Mouse (Mus musculus): Measurements from ENCODE around the gene Gm10382. TPM values are rescaled to one million over a fixed set of nuclear protein-coding genes. Genes with fewer than 3 reads are reported as not detected.

The Gm10382 gene
- polyA plus RNA-seq, 1 experiment from 2014 or later = 0.36 TPM

GRCm38 (mm10) chr5:125402476-125402875, 13.4 kb downstream of the Gm10382 start:
- WGBS = 59% methylated on average over 10 of the region's 10 CpGs
- no peak for ATAC-seq (ENCODE audit: low read depth)
- Histone ChIP-seq H3K27me3 (ENCODE audit: control insufficient read depth, insufficient read depth, low read depth, low read length) (no peaks in the 10 kb centered on the region), H3K4me1 (replicated peaks; ENCODE audit: control insufficient read depth, insufficient read depth, low read length) (peaks cover 11% of the 10 kb centered on the region), H3K9ac (ENCODE audit: low read length) (no peak overlapping the region), H3K36me3 (ENCODE audit: control insufficient read depth, insufficient read depth, low read length) (no peaks in the 10 kb centered on the region), H3K9me3 (ENCODE audit: control insufficient read depth, low read length) (no peaks in the 10 kb centered on the region), H3K4me2 (ENCODE audit: low read depth, low read length) (no peak overlapping the region), H3K4me3 (ENCODE audit: low read length) (no peak overlapping the region), H3K27ac (ENCODE audit: low read length) (no peak overlapping the region)

- H3K4me2 ChIP-seq (ENCODE audit: low read depth, low read length) = no peak overlapping the region
Observed at GRCm38 (mm10) chr5:125402991-125403390, 13.9 kb downstream of the Gm10382 start.

DNA sequence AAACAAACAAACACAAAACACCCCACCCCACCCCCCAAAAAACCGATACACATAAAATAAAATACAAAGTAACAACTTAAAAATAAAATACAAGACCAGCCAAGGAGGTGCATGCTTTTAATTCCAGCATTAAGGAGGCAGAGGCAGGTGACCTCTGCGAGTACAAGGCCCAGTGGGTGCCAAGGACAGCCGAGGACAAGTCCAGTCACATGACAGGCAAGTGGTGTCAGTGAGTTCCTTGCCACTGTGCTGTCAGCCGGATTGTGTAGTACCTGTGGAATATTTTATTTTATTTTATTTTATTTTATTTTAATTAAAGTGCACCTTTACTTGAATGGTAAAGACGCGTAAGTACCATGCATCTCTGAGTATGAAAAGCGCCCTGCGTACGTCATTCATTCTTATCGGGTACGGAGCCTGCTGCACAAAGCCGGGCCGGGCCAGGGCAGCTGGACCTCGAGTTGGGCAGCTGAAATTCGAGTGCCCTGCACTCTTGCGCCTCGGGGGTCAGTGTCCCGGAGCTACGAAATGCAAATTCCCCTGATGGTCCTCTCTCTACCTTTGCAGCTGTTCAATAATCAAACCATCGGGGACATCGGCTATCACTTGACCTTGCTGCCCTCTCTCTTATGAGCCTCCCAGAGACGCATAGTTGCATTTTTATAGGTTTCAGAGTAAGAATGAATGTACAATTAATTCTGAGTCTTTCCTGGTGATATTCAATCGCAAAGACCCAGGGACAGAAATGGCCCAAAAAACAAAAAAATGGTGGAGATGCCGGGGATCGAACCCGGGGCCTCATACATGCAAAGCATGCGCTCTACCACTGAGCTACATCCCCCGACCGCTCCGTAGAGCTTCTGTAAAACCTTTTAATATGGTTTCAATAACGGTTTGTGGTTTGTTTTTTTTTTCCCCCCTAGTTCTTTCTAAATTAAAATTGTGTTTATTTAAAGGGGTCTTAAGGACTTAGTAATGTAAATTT, 14.7 kb downstream of the Gm10382 start:
- 9% methylated on average over 31 of the region's 31 CpGs for WGBS
- Histone ChIP-seq H3K4me2 (ENCODE audit: low read depth, low read length) (peak overlapping the region; percentile 74), H3K27me3 (ENCODE audit: control insufficient read depth, insufficient read depth, low read depth, low read length) (no peaks in the 10 kb centered on the region), H3K9ac (ENCODE audit: low read length) (peak overlapping the region; percentile 56), H3K36me3 (ENCODE audit: control insufficient read depth, insufficient read depth, low read length) (no peaks in the 10 kb centered on the region), H3K27ac (ENCODE audit: low read length) (no peak overlapping the region), H3K4me1 (replicated peaks; ENCODE audit: control insufficient read depth, insufficient read depth, low read length) (peaks cover 11% of the 10 kb centered on the region), H3K9me3 (ENCODE audit: control insufficient read depth, low read length) (no peaks in the 10 kb centered on the region), H3K4me3 (ENCODE audit: low read length) (peak overlapping the region; percentile 49)
- ATAC-seq (ENCODE audit: low read depth) = peak; percentile 30; the same call in 1 of the 2 replicates

More at GRCm38 (mm10) chr5:125402991-125403390, 13.9 kb downstream of the Gm10382 start:
- 64% methylated on average over 6 of the region's 6 CpGs for WGBS
- ATAC-seq (ENCODE audit: low read depth) = no peak
- Histone ChIP-seq H3K4me1 (replicated peaks; ENCODE audit: control insufficient read depth, insufficient read depth, low read length) (peaks cover 11% of the 10 kb centered on the region), H3K27me3 (ENCODE audit: control insufficient read depth, insufficient read depth, low read depth, low read length) (no peaks in the 10 kb centered on the region), H3K4me3 (ENCODE audit: low read length) (no peak overlapping the region), H3K9ac (ENCODE audit: low read length) (no peak overlapping the region), H3K9me3 (ENCODE audit: control insufficient read depth, low read length) (no peaks in the 10 kb centered on the region), H3K36me3 (ENCODE audit: control insufficient read depth, insufficient read depth, low read length) (no peaks in the 10 kb centered on the region), H3K27ac (ENCODE audit: low read length) (no peak overlapping the region)

- no peak for ATAC-seq (ENCODE audit: low read depth)
- Histone ChIP-seq H3K27me3 (ENCODE audit: control insufficient read depth, insufficient read depth, low read depth, low read length) (no peaks in the 10 kb centered on the region), H3K9ac (ENCODE audit: low read length) (peak overlapping the region; percentile 62), H3K4me2 (ENCODE audit: low read depth, low read length) (peak overlapping the region; percentile 74), H3K9me3 (ENCODE audit: control insufficient read depth, low read length) (no peaks in the 10 kb centered on the region), H3K4me3 (ENCODE audit: low read length) (peak overlapping the region; percentile 67), H3K36me3 (ENCODE audit: control insufficient read depth, insufficient read depth, low read length) (no peaks in the 10 kb centered on the region), H3K4me1 (replicated peaks; ENCODE audit: control insufficient read depth, insufficient read depth, low read length) (peaks cover 12% of the 10 kb centered on the region), H3K27ac (ENCODE audit: low read length) (peak overlapping the region; percentile 69)
- 1% methylated on average over 7 of the region's 7 CpGs for WGBS
Observed at GRCm38 (mm10) chr5:125404536-125404902, 15.4 kb downstream of the Gm10382 start.

- peak; percentile 39 for ATAC-seq (ENCODE audit: low read depth)
- no peaks in the 10 kb centered on the region for H3K9me3 ChIP-seq (ENCODE audit: control insufficient read depth, low read length)
- under 1% methylated on average over 28 of the region's 28 CpGs for WGBS
Observed at GRCm38 (mm10) chr5:125404903-125405545, 15.9 kb downstream of the Gm10382 start.

GRCm38 (mm10) chr5:125405546-125406248, 16.6 kb downstream of the Gm10382 start:
- ATAC-seq (ENCODE audit: low read depth) = peak; percentile 75
- H3K4me3 ChIP-seq (ENCODE audit: low read length) = peak overlapping the region; percentile 67
- no peaks in the 10 kb centered on the region for H3K9me3 ChIP-seq (ENCODE audit: control insufficient read depth, low read length)
- WGBS = under 1% methylated on average over 31 of the region's 31 CpGs
- peaks cover 16% of the 10 kb centered on the region for H3K4me1 ChIP-seq (replicated peaks; ENCODE audit: control insufficient read depth, insufficient read depth, low read length)
- no peaks in the 10 kb centered on the region for H3K27me3 ChIP-seq (ENCODE audit: control insufficient read depth, insufficient read depth, low read depth, low read length)
- peak overlapping the region; percentile 77 for H3K9ac ChIP-seq (ENCODE audit: low read length)
- H3K27ac ChIP-seq (ENCODE audit: low read length) = peak overlapping the region; percentile 90
- H3K36me3 ChIP-seq (ENCODE audit: control insufficient read depth, insufficient read depth, low read length) = no peaks in the 10 kb centered on the region
- peak overlapping the region; percentile 74 for H3K4me2 ChIP-seq (ENCODE audit: low read depth, low read length)

More at GRCm38 (mm10) chr5:125404903-125405545, 15.9 kb downstream of the Gm10382 start:
- Histone ChIP-seq H3K4me2 (ENCODE audit: low read depth, low read length) (peak overlapping the region; percentile 74), H3K27me3 (ENCODE audit: control insufficient read depth, insufficient read depth, low read depth, low read length) (no peaks in the 10 kb centered on the region), H3K27ac (ENCODE audit: low read length) (peak overlapping the region; percentile 69), H3K4me3 (ENCODE audit: low read length) (peak overlapping the region; percentile 67), H3K9ac (ENCODE audit: low read length) (peak overlapping the region; percentile 62), H3K36me3 (ENCODE audit: control insufficient read depth, insufficient read depth, low read length) (no peaks in the 10 kb centered on the region), H3K4me1 (replicated peaks; ENCODE audit: control insufficient read depth, insufficient read depth, low read length) (peaks cover 16% of the 10 kb centered on the region)

DNA sequence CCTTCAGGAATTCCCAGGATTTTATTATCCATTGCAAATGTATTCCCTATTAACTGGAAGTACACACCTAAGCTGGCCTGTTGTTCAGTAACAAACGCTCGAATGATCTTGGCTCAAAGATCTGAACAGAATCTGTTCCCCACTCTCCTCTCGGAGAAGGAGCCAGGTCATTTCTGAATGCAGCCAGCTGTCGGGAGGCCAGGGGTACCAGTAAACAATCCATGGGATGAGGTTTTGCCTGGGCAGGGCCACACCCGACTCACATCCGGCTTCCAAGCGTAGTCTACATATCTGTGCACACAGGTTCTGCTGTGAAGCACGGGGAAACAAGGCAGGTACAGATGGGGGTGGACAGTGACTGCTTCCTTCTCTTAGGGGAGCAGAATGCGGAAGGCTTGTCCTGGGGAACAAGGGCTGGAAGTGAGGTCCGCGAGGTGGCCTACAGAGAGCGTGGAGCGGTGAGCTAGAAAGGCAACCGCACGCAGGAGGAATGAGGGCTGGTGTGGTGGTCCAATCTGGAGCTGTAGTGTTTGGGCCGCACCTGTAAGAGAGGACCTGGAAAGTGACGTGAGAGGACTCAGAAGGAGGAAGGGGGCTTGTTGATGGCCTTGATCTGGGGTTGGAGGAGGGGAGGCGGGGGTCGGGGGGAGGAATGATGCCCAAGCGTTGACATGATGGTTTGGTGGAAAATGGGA, 17.3 kb downstream of the Gm10382 start:
- Histone ChIP-seq H3K27me3 (ENCODE audit: control insufficient read depth, insufficient read depth, low read depth, low read length) (no peaks in the 10 kb centered on the region), H3K27ac (ENCODE audit: low read length) (peak overlapping the region; percentile 90), H3K36me3 (ENCODE audit: control insufficient read depth, insufficient read depth, low read length) (no peaks in the 10 kb centered on the region), H3K9ac (ENCODE audit: low read length) (peak overlapping the region; percentile 77), H3K9me3 (ENCODE audit: control insufficient read depth, low read length) (no peaks in the 10 kb centered on the region), H3K4me2 (ENCODE audit: low read depth, low read length) (peak overlapping the region; percentile 55), H3K4me3 (ENCODE audit: low read length) (peak overlapping the region; percentile 67), H3K4me1 (replicated peaks; ENCODE audit: control insufficient read depth, insufficient read depth, low read length) (peaks cover 16% of the 10 kb centered on the region)
- peak; percentile 34 for ATAC-seq (ENCODE audit: low read depth)
- under 1% methylated on average over 20 of the region's 20 CpGs for WGBS

- Histone ChIP-seq H3K27ac (ENCODE audit: low read length) (peak overlapping the region; percentile 90), H3K36me3 (ENCODE audit: control insufficient read depth, insufficient read depth, low read length) (no peaks in the 10 kb centered on the region), H3K9ac (ENCODE audit: low read length) (peak overlapping the region; percentile 77), H3K4me2 (ENCODE audit: low read depth, low read length) (peak overlapping the region; percentile 55), H3K4me3 (ENCODE audit: low read length) (peak overlapping the region; percentile 67), H3K27me3 (ENCODE audit: control insufficient read depth, insufficient read depth, low read depth, low read length) (no peaks in the 10 kb centered on the region), H3K9me3 (ENCODE audit: control insufficient read depth, low read length) (no peaks in the 10 kb centered on the region), H3K4me1 (replicated peaks; ENCODE audit: control insufficient read depth, insufficient read depth, low read length) (peaks cover 16% of the 10 kb centered on the region)
- ATAC-seq (ENCODE audit: low read depth) = no peak
- WGBS = 55% methylated on average over 13 of the region's 13 CpGs
Observed at GRCm38 (mm10) chr5:125407020-125407830, 18.1 kb downstream of the Gm10382 start.
